Mouse (Mus musculus): ENCODE data around the gene Fam149b.

DNA sequence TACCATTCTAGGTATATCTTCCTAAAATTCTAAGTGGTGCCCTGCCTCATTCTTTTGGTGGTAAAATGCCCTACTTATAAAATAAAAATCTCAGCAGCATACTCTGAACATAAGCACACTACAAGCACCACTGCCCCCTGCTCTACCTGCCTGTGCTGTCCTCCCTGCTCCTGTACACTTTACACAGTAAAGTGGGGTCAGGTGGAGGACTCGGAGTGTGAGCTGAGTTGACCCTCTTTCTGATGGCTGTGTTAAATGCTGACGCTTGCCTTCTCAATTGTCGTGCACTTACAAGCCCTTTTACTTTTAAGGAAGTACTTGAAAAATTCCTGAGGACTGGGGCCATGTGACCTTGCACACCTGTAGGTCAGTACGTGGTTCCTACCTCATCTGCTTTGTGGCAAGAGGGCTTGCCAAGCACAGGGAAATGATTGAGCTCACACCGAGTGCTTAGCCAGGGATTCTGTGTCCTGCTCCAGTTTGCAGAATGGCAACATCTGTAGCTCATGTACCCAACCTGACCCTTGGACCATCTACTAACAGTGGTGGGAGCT, 31.2 kb downstream of the Fam149b start:
- TF ChIP-seq CTCF (IDR thresholded peaks at IDR 0.05; ENCODE audit: low read depth) (no peak), EP300 (IDR thresholded peaks at IDR 0.05; ENCODE audit: low read depth) (no peak)
